Mouse (Mus musculus) B cell, adult (primary cell): ENCODE measurements around the gene Ttll5. TPM values are rescaled to one million over a fixed set of nuclear protein-coding genes. Genes with fewer than 3 reads are reported as not detected.

Source experiments
- total RNA-seq: library from RNA; stranded (reverse); gene quantifications from 4 replicates; pipeline ENCODE4 v1.2.4, GENCODE M21; 2023; ENCODE audit not compliant: inconsistent age

The Ttll5 gene
- total RNA-seq, result 23.0 to 34.0 TPM (median 30.5 TPM) in 4 replicates

GRCm38 (mm10) chr12:85824438-85825264 is at the start of gene Ttll5, which contains the start of gene Erg28:
Ttll5 (plus strand) TSS chr12:85824659.
Erg28 (minus strand) TSS chr12:85824550.

GRCm38 (mm10) chr12:86078553-86079201 is 254.2 kb downstream of the Ttll5 start, which contains the start of gene Tgfb3:
Tgfb3 (minus strand) TSS chr12:86079041.

GRCm38 (mm10) chr12:86082481-86083012 is 258.1 kb downstream of the Ttll5 start, which contains the start of gene Ift43:
Ift43 (plus strand) TSS chr12:86082541.

Other genes starting within 250 kb of the Ttll5 start
- gene Jdp2, start 225.6 kb upstream of the Ttll5 start, total RNA-seq, result 1.2 to 3.0 TPM (median 2.7 TPM) in 4 replicates
- gene Batf, start 138.0 kb upstream of the Ttll5 start, total RNA-seq, result 20.5 to 23.6 TPM (median 23.1 TPM) in 4 replicates
- not detected in 4 replicates for gene Flvcr2, start 78.1 kb upstream of the Ttll5 start, total RNA-seq
- 32.4 to 38.3 TPM (median 34.8 TPM) in 4 replicates for gene Erg28, start 109 bp upstream of the Ttll5 start, total RNA-seq